Mouse (Mus musculus) limb, embryonic 10.5 days (tissue): ENCODE measurements around the gene Themis2. TPM values are rescaled to one million over a fixed set of nuclear protein-coding genes. Genes with fewer than 3 reads are reported as not detected.
"Not testable (repeated sequence)": the region's sequence is repeated elsewhere in the genome, so short reads cannot be mapped to it uniquely, and the experiment has no call there.

ENCODE experiments used
- DNase-seq: peaks from one replicate; pipeline ENCODE4 v3.0.0-alpha.2; 2017; ENCODE audit warnings: low spot score
- H3K27ac ChIP-seq: fragments of 300-500 bp; sonication (generic); 2 replicates; pipeline ENCODE4 v1.5.1; 2016; ENCODE audit warnings: mild to moderate bottlenecking
- H3K27me3 ChIP-seq: fragments of 300-500 bp; sonication (generic); 2 replicates; pipeline ENCODE4 v1.6.1; 2016; ENCODE audit warnings: low read depth, mild to moderate bottlenecking; ENCODE audit not compliant: poor library complexity, severe bottlenecking
- H3K36me3 ChIP-seq: fragments of 300-500 bp; sonication (generic); 2 replicates; pipeline ENCODE4 v1.6.1; 2016; ENCODE audit warnings: mild to moderate bottlenecking, moderate library complexity
- H3K4me1 ChIP-seq: fragments of 300-500 bp; sonication (generic); 2 replicates; pipeline ENCODE4 v1.6.1; 2016
- H3K4me3 ChIP-seq: fragments of 300-500 bp; sonication (generic); 2 replicates; pipeline ENCODE4 v1.5.1; 2016; ENCODE audit warnings: mild to moderate bottlenecking, moderate library complexity
- H3K9me3 ChIP-seq: fragments of 300-500 bp; sonication (generic); replicated peaks from 2 replicates; pipeline ENCODE4 v1.6.1; 2016; ENCODE audit warnings: mild to moderate bottlenecking
- WGBS: fragments of 180-500 bp; shearing (Covaris S2); methylation state at CpG from one replicate; pipeline ENCODE4 v1.1.7; 2016; 5-methylcytosine and 5-hydroxymethylcytosine counted together
- polyA plus RNA-seq: library from polyadenylated mRNA; unstranded; fragments of >200 nt; fragmentation: Nextera tagmentation; extraction: Ambion mirVana; gene quantifications from 2 replicates; pipeline ENCODE4 v1.2.1, GENCODE M21; 2016

Themis2 gene
- polyA plus RNA-seq, 1 experiment from 2014 or later = 0.36 TPM

GRCm38 (mm10) chr4:132763125-132763524 is 33.1 kb downstream of the Themis2 start:
- H3K9me3 ChIP-seq, H3K27me3 ChIP-seq, DNase-seq, H3K36me3 ChIP-seq, H3K4me1 ChIP-seq, H3K4me3 ChIP-seq, H3K27ac ChIP-seq: not testable (repeated sequence)
- 76% methylated on average over 3 of the region's 3 CpGs for WGBS

GRCm38 (mm10) chr4:132762602-132763001 is 33.6 kb downstream of the Themis2 start:
- no peaks in the 10 kb centered on the region for H3K9me3 ChIP-seq
- no peak overlapping the region for H3K27ac ChIP-seq
- H3K27me3 ChIP-seq = peaks cover 7% of the 10 kb centered on the region
- H3K36me3 ChIP-seq = no peaks in the 10 kb centered on the region
- DNase-seq = no peak
- H3K4me3 ChIP-seq = no peak overlapping the region
- H3K4me1 ChIP-seq = no peaks in the 10 kb centered on the region
- 89% methylated on average over 6 of the region's 6 CpGs for WGBS

GRCm38 (mm10) chr4:132760296-132760695 is 35.9 kb downstream of the Themis2 start:
- peaks cover 9% of the 10 kb centered on the region for H3K4me1 ChIP-seq
- DNase-seq = no peak
- 79% methylated on average over 3 of the region's 3 CpGs for WGBS
- H3K36me3 ChIP-seq = no peaks in the 10 kb centered on the region
- H3K4me3 ChIP-seq = no peak overlapping the region
- peaks cover 24% of the 10 kb centered on the region for H3K27me3 ChIP-seq
- no peak overlapping the region for H3K27ac ChIP-seq
- H3K9me3 ChIP-seq = no peaks in the 10 kb centered on the region

- H3K36me3 ChIP-seq = no peaks in the 10 kb centered on the region
- no peak overlapping the region for H3K4me3 ChIP-seq
- peaks cover 24% of the 10 kb centered on the region for H3K27me3 ChIP-seq
- H3K4me1 ChIP-seq = peaks cover 9% of the 10 kb centered on the region
- 88% methylated on average over 7 of the region's 7 CpGs for WGBS
- no peak overlapping the region for H3K27ac ChIP-seq
- no peak for DNase-seq
- no peaks in the 10 kb centered on the region for H3K9me3 ChIP-seq
These were observed 38.4 kb downstream of the Themis2 start for GRCm38 (mm10) chr4:132757633-132758351.

- H3K4me3 ChIP-seq = peak within 1 kb of the TSS; percentile 53
- H3K9me3 ChIP-seq = no peaks in the 10 kb centered on the region
- H3K4me1 ChIP-seq = peaks cover 9% of the 10 kb centered on the region
- peaks cover 24% of the 10 kb centered on the region for H3K27me3 ChIP-seq
- no peaks in the 10 kb centered on the region for H3K36me3 ChIP-seq
- H3K27ac ChIP-seq = peak within 1 kb of the TSS; percentile 82
- DNase-seq = peak; percentile 86
- WGBS = 2% methylated on average over 22 of the region's 22 CpGs
These were observed 39.2 kb downstream of the Themis2 start, which contains the start of gene Smpdl3b for GRCm38 (mm10) chr4:132756974-132757373. Gene Smpdl3b (minus strand): TSS chr4:132757252.

GRCm38 (mm10) chr4:132752992-132753391 is 43.2 kb downstream of the Themis2 start:
- Histone ChIP-seq H3K27me3 (peaks cover 20% of the 10 kb centered on the region), H3K27ac (no peak overlapping the region), H3K4me3 (no peak overlapping the region), H3K9me3 (no peaks in the 10 kb centered on the region), H3K36me3 (no peaks in the 10 kb centered on the region), H3K4me1 (peaks cover 9% of the 10 kb centered on the region)
- no peak for DNase-seq
- 82% methylated on average over 6 of the region's 6 CpGs for WGBS

DNA sequence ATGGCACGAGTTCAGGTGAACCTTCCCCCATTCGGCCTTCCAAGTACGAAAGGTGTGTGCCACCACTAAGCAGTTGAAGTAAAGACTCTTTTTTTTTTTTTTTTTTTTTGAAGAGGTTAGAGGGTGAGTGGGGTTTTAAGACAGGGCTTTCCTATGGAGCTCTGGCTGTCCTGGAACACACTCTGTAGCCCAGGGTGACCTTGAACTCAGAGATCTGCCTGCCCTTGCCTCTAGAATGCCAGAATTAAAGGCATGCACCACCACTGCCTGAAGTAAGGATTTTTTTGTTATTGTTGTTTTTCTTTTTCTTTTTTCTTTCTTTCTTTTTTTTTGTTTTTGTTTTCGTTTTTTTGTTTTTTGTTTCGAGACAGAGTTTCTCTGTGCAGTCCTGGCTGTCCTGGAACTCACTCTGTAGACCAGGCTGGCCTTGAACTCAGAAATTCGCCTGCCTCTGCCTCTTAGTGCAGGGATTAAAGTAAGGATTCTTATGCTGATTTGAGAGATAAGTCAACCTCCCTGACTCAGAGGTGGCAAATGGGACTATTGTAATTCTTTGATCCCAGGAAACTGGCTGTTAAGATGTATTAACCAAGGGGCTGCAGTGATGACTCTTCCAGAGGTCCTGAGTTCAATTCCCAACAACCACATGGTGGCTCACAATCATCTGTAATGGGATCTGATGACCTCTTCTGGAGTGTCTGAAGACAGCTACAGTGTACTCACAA is 46.8 kb downstream of the Themis2 start:
- no peak for DNase-seq
- H3K4me3 ChIP-seq = no peak overlapping the region
- no peaks in the 10 kb centered on the region for H3K4me1 ChIP-seq
- H3K9me3 ChIP-seq = no peaks in the 10 kb centered on the region
- no peak overlapping the region for H3K27ac ChIP-seq
- H3K36me3 ChIP-seq = no peaks in the 10 kb centered on the region
- WGBS = 88% methylated on average over 6 of the region's 6 CpGs
- no peaks in the 10 kb centered on the region for H3K27me3 ChIP-seq

GRCm38 (mm10) chr4:132748778-132749177 is 47.4 kb downstream of the Themis2 start:
- no peaks in the 10 kb centered on the region for H3K9me3 ChIP-seq
- H3K27ac ChIP-seq = no peak overlapping the region
- no peaks in the 10 kb centered on the region for H3K27me3 ChIP-seq
- no peak overlapping the region for H3K4me3 ChIP-seq
- no peak for DNase-seq
- H3K36me3 ChIP-seq = no peaks in the 10 kb centered on the region
- 95% methylated on average over 4 of the region's 4 CpGs for WGBS
- no peaks in the 10 kb centered on the region for H3K4me1 ChIP-seq

DNA sequence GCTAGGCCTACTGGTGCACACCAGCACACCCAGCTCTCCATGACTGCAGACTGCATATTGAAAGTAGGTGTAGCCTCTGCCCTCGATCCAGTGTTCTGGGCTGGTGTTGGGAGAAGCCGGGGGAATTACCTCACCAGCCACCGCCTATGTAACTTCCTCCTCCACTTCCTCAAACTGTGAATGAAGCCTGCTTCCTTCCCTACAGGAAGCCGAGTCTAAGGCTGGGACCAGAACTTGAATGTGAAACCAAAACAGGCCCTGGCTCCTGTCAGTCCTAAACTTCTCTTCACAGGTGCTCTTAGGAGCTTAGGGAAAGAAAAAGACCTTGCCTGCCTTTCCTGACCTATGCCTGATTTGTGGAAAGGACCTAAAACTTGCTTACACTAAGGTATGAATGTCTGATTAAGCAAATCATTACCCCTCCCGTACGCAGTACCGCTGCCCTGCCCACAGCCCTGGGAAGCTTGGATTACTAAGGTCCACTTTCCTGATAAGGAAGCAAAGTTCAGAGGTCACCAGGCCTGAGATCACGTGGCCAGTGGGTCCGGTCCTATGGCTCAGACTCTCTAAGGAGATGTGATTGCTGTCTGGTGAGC is 48.4 kb downstream of the Themis2 start:
- DNase-seq = no peak
- WGBS = 68% methylated on average over 9 of the region's 9 CpGs

GRCm38 (mm10) chr4:132746911-132747517 is 49.2 kb downstream of the Themis2 start:
- H3K27me3 ChIP-seq = no peaks in the 10 kb centered on the region
- H3K4me3 ChIP-seq = no peak overlapping the region
- H3K9me3 ChIP-seq = no peaks in the 10 kb centered on the region
- 91% methylated on average over 9 of the region's 9 CpGs for WGBS
- DNase-seq = no peak
- H3K36me3 ChIP-seq = no peaks in the 10 kb centered on the region
- H3K4me1 ChIP-seq = no peaks in the 10 kb centered on the region
- 0 out of 2 replicates have a peak overlapping the region, but pooled peaks have one; percentile 50 for H3K27ac ChIP-seq

More for the DNA sequence above, 48.4 kb downstream of the Themis2 start:
- peak overlapping the region; percentile 50; the same call in 1 of the 2 replicates for H3K27ac ChIP-seq
- H3K36me3 ChIP-seq = no peaks in the 10 kb centered on the region
- no peaks in the 10 kb centered on the region for H3K9me3 ChIP-seq
- no peaks in the 10 kb centered on the region for H3K4me1 ChIP-seq
- H3K27me3 ChIP-seq = no peaks in the 10 kb centered on the region
- H3K4me3 ChIP-seq = no peak overlapping the region

DNA sequence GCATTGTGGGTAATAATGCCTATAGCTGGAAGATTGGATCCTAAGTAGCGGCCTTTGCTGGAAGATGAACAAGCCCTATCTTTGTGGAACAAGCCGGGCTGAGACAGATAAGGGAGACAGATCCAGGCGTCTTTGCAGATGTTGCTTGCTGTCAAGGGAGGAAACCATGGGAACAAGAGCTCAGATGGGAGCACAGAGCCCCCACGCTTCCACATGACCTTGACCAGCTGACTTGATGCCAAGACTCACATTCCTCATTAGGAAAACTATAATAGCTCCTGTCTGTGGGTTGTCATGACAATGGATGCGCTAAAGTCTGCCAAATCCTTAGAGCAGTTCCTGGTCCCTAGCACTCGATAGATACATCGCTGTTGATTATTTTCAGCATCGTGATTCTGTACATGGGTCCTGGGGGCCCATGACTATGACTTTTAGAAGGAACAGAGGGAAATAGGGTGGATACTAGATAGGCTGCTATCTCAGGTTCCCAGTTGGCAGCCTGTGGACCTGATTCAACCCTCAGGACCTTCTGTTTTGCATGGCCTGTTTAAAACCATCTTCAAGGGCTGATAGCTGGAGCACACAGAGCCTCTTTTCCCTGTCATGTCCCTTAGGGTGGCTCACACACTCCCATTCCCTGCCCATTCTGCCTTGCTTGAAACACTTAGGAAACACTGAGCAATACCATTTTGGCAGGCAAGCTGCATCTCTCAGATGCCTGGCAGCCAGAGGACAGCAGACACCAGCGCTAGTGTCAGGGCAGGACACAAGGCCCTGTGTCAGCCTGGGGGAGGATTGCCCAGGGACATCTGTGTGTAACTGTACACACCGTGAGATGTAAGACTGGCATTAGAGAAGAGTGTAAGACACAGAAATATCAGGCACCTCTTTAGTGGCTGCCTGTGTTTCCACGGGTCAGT is 51.9 kb downstream of the Themis2 start:
- WGBS = 90% methylated on average over 11 of the region's 11 CpGs
- H3K36me3 ChIP-seq = no peaks in the 10 kb centered on the region
- no peak overlapping the region for H3K4me3 ChIP-seq
- H3K27me3 ChIP-seq = no peaks in the 10 kb centered on the region
- no peaks in the 10 kb centered on the region for H3K4me1 ChIP-seq
- no peak overlapping the region for H3K27ac ChIP-seq
- no peak for DNase-seq
- no peaks in the 10 kb centered on the region for H3K9me3 ChIP-seq

- H3K36me3 ChIP-seq = no peaks in the 10 kb centered on the region
- H3K4me1 ChIP-seq = 0 out of 2 replicates have a peak, but pooled peaks cover 2% of the 10 kb centered on the region
- H3K4me3 ChIP-seq = no peak overlapping the region
- DNase-seq = no peak
- H3K27ac ChIP-seq = no peak overlapping the region
- H3K27me3 ChIP-seq = no peaks in the 10 kb centered on the region
- no peaks in the 10 kb centered on the region for H3K9me3 ChIP-seq
- 92% methylated on average over 7 of the region's 7 CpGs for WGBS
These were observed 54.7 kb downstream of the Themis2 start for GRCm38 (mm10) chr4:132741491-132741890.
